Mouse (Mus musculus): ENCODE measurements at regions not wholly inside any gene's neighbourhood (a gene's known extent, or its start where the extent isn't known, plus 50 kb on each side); places are given as distances from the start of the nearest gene placed in this dataset.

GRCm38 (mm10) chr11:7317409-7317970 lies 103.8 kb upstream of the Igfbp3 start:
- no peak for DNase-seq

- no peak for DNase-seq
Measured at GRCm38 (mm10) chr11:7296252-7296651, 82.5 kb upstream of the Igfbp3 start.

GRCm38 (mm10) chr11:7289242-7289938 lies 75.7 kb upstream of the Igfbp3 start:
- DNase-seq, result no peak

- DNase-seq, result no peak
Measured at GRCm38 (mm10) chr11:7284836-7285490, 71.2 kb upstream of the Igfbp3 start.

- DNase-seq, result no peak
Measured at GRCm38 (mm10) chr11:7282981-7283380, 69.3 kb upstream of the Igfbp3 start.

GRCm38 (mm10) chr11:7282188-7282587 lies 68.5 kb upstream of the Igfbp3 start:
- no peak for DNase-seq

- DNase-seq, result no peak
Measured at GRCm38 (mm10) chr11:7281656-7282055, 67.9 kb upstream of the Igfbp3 start.

GRCm38 (mm10) chr11:7279891-7280290 lies 66.2 kb upstream of the Igfbp3 start:
- DNase-seq, result no peak

- no peak for DNase-seq
Measured at GRCm38 (mm10) chr11:7272543-7272942, 58.8 kb upstream of the Igfbp3 start.

GRCm38 (mm10) chr11:7270916-7271315 lies 57.2 kb upstream of the Igfbp3 start:
- no peak for DNase-seq

GRCm38 (mm10) chr11:7263971-7264370 lies 50.2 kb upstream of the Igfbp3 start:
- no peak for DNase-seq
